Mouse (Mus musculus) midbrain, embryonic 15.5 days (tissue): ENCODE measurements around the gene Ksr1. TPM values are rescaled to one million over a fixed set of nuclear protein-coding genes. Genes with fewer than 3 reads are reported as not detected.
A peak's percentile ranks its signal among the peaks of the same experiment; 100 is the strongest.

Source experiments
- ATAC-seq: fragments of 200-750 bp; cut with Nextera tagmentation; replicated peaks from 2 replicates; pipeline ENCODE4 v1.8.0; 2017; ENCODE audit warnings: moderate TSS enrichment
- H3K27ac ChIP-seq: fragments of 300-500 bp; sonication (generic); 2 replicates; pipeline ENCODE4 v1.5.1; 2015; ENCODE audit warnings: mild to moderate bottlenecking, inconsistent platforms
- H3K27me3 ChIP-seq: fragments of 300-500 bp; sonication (generic); replicated peaks from 2 replicates; pipeline ENCODE4 v1.6.1; 2015; ENCODE audit warnings: inconsistent platforms
- H3K36me3 ChIP-seq: fragments of 300-500 bp; sonication (generic); replicated peaks from 2 replicates; pipeline ENCODE4 v1.6.1; 2015; ENCODE audit warnings: inconsistent platforms
- H3K4me1 ChIP-seq: fragments of 300-500 bp; sonication (generic); 2 replicates; pipeline ENCODE4 v1.6.1; 2015; ENCODE audit warnings: inconsistent platforms
- H3K4me2 ChIP-seq: fragments of 300-500 bp; sonication (generic); 2 replicates; pipeline ENCODE4 v1.6.1; 2015; ENCODE audit warnings: inconsistent platforms, mild to moderate bottlenecking, moderate library complexity
- H3K4me3 ChIP-seq: fragments of 300-500 bp; sonication (generic); 2 replicates; pipeline ENCODE4 v1.5.1; 2015; ENCODE audit warnings: mild to moderate bottlenecking, inconsistent platforms
- H3K9ac ChIP-seq: fragments of 300-500 bp; sonication (generic); 2 replicates; pipeline ENCODE4 v1.6.1; 2015; ENCODE audit warnings: mild to moderate bottlenecking, inconsistent platforms
- H3K9me3 ChIP-seq: fragments of 300-500 bp; sonication (generic); 2 replicates; pipeline ENCODE4 v1.6.1; 2016; ENCODE audit warnings: inconsistent platforms
- WGBS: fragments of 180-500 bp; shearing (Covaris S2); methylation state at CpG from one replicate; pipeline ENCODE4 v1.1.7; 2015; ENCODE audit warnings: mixed read lengths; 5-methylcytosine and 5-hydroxymethylcytosine counted together
- polyA plus RNA-seq: library from polyadenylated mRNA; unstranded; fragments of >200 nt; fragmentation: Nextera tagmentation; extraction: Ambion mirVana; gene quantifications from 2 replicates; pipeline ENCODE4 v1.2.1, GENCODE M21; 2015

The Ksr1 gene
- polyA plus RNA-seq, 1 experiment from 2014 or later: 5.1 TPM

DNA sequence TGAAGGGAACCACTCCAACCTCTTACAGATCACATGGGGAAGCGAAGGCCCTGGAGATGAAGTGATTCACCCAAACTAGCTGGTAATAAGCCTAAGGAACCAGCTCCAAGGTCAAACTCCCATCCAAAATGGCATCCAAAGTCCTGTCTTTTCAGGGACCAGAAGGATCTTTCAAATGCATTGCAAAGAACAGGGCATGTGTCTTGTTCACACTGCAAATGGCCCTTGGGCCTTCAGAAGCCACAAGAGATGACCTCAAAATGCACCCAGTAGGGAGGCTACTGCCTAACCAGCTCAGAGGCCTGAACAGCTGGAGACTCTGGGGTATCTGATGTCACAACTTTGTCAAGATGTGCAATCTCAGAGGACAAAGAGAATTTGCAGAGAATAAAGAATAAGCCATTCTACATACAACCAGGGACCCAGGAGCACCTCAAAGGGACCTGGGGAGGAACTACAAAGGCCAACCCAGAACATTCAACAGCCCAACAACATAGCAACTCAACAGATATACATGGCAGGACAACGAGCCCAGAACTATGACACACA is 2.1 kb downstream of the Ksr1 start:
- Histone ChIP-seq H3K4me3 (peak overlapping the region; percentile 96; the same call in 1 of the 2 replicates), H3K4me1 (peaks cover 33% of the 10 kb centered on the region), H3K27ac (no peak overlapping the region), H3K9me3 (no peaks in the 10 kb centered on the region), H3K4me2 (peak overlapping the region; percentile 73), H3K9ac (0 out of 2 replicates have a peak overlapping the region, but pooled peaks have one; percentile 8), H3K36me3 (no peaks in the 10 kb centered on the region), H3K27me3 (no peaks in the 10 kb centered on the region)
- no peak for ATAC-seq
- WGBS: 83% methylated on average over 2 of the region's 2 CpGs

DNA sequence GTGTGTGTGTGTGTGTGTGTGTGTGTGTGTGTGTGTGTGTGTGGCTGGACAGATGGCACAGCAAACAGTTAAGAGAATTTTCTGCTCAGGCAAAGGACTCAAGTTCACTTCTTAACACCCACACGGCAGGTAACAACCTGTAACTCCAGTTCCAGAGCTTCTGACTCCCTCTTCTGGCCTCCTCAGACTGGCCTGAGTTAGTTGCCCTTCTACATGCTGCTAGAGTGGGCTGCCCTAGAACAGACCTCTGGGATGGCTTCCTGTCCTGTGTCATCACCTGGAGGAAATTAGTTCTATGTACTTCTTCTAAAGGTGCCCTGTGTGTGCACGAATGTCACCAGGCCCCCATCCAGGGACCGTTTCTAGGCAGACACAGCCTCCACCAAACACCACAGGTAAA is 2.9 kb downstream of the Ksr1 start:
- no peak overlapping the region for H3K4me3 ChIP-seq
- peaks cover 33% of the 10 kb centered on the region for H3K4me1 ChIP-seq
- 87% methylated on average over 3 of the region's 3 CpGs for WGBS
- H3K9ac ChIP-seq: no peak overlapping the region
- no peaks in the 10 kb centered on the region for H3K9me3 ChIP-seq
- H3K36me3 ChIP-seq: no peaks in the 10 kb centered on the region
- no peak for ATAC-seq
- H3K27me3 ChIP-seq: no peaks in the 10 kb centered on the region
- H3K27ac ChIP-seq: no peak overlapping the region
- H3K4me2 ChIP-seq: no peak overlapping the region

DNA sequence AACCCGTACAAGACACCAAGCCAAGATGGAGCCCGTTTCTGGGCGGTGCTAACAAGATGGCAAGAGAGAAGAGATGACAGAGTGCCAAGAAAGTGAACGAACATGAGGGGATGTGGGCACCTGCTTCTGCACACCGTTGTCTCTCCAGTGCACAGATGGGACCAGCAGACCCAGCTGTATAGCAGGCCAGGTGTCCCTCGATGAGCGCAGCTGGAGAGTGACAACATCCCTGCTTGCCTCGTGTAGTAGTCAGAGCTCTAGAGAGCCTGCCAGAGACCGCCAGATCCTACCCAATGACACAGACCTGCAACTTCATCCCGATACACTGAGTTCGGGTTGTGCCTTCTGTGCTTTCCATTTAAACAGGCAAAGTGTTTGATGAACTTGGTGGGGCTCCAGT is 3.8 kb downstream of the Ksr1 start:
- no peak overlapping the region for H3K4me2 ChIP-seq
- H3K27ac ChIP-seq: no peak overlapping the region
- no peaks in the 10 kb centered on the region for H3K36me3 ChIP-seq
- H3K4me1 ChIP-seq: peaks cover 33% of the 10 kb centered on the region
- no peaks in the 10 kb centered on the region for H3K9me3 ChIP-seq
- no peak overlapping the region for H3K9ac ChIP-seq
- no peaks in the 10 kb centered on the region for H3K27me3 ChIP-seq
- no peak overlapping the region for H3K4me3 ChIP-seq
- WGBS: 91% methylated on average over 11 of the region's 11 CpGs
- ATAC-seq: no peak

DNA sequence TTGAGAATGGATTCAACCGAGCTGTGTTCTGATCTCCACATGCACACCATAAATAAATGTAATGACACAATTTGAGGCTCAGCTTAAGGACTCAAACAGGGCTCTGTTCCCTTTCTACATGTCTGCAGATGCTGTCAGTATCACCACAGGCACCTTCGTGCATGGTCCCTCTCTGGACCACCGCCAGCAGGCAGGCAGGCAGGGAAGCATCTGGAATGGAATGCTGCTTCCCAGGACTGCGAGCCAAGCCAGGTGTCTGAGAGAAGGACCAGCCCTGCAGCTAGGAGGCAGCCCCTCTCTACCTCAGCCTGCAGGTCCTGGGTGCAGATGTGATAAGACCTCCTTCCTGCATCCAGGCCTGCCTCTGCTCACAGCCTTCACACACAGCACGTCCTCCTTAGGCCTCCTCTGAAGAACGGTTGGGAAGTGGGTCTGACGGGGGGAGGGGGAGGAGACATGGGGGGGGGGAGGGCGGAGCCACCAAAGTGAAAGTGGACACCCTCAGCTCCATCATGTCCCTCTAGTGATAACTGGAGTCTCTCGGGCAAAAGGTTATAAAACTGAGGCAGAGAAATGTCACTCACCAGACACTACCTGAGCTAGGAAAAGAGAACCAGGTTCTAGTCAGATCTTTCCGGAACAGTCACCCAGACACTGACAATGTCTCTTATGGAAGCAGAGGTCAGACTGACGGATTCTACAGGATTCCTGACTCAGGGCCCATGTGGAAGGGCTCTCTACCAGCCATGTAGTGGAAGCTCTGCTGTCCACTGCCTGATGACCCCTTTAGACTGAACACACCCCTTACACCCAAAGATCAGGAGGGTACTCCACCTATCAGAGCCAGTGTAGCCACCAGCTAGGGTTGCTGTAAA is 4.7 kb downstream of the Ksr1 start:
- H3K27ac ChIP-seq: no peak overlapping the region
- no peaks in the 10 kb centered on the region for H3K9me3 ChIP-seq
- no peak overlapping the region for H3K4me2 ChIP-seq
- no peak overlapping the region for H3K4me3 ChIP-seq
- ATAC-seq: no peak
- peaks cover 33% of the 10 kb centered on the region for H3K4me1 ChIP-seq
- WGBS: 47% methylated on average over 11 of the region's 11 CpGs
- H3K36me3 ChIP-seq: no peaks in the 10 kb centered on the region
- no peak overlapping the region for H3K9ac ChIP-seq
- H3K27me3 ChIP-seq: no peaks in the 10 kb centered on the region

DNA sequence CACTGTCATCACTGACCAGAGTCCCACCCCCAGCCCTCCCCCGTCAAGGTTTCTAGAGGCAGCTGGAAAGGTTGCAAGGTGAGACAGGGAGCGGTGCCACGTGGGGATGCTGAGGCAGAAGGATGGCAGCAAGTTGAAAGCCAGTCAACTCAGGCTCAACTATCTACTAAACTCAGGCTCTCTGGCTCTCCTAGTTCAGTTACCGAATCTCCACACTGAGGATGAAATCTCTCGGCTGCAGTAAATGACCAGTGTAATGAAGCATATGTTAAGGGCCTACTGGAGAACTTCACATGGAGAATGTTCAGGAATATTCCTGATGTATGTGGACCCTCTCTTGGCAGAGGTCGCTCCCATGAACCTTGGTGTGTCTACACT is 5.7 kb downstream of the Ksr1 start:
- no peaks in the 10 kb centered on the region for H3K27me3 ChIP-seq
- WGBS: 87% methylated on average over 6 of the region's 6 CpGs
- no peak overlapping the region for H3K4me2 ChIP-seq
- no peaks in the 10 kb centered on the region for H3K9me3 ChIP-seq
- H3K4me1 ChIP-seq: peaks cover 40% of the 10 kb centered on the region
- H3K9ac ChIP-seq: no peak overlapping the region
- ATAC-seq: no peak
- H3K4me3 ChIP-seq: no peak overlapping the region
- H3K27ac ChIP-seq: no peak overlapping the region
- no peaks in the 10 kb centered on the region for H3K36me3 ChIP-seq

DNA sequence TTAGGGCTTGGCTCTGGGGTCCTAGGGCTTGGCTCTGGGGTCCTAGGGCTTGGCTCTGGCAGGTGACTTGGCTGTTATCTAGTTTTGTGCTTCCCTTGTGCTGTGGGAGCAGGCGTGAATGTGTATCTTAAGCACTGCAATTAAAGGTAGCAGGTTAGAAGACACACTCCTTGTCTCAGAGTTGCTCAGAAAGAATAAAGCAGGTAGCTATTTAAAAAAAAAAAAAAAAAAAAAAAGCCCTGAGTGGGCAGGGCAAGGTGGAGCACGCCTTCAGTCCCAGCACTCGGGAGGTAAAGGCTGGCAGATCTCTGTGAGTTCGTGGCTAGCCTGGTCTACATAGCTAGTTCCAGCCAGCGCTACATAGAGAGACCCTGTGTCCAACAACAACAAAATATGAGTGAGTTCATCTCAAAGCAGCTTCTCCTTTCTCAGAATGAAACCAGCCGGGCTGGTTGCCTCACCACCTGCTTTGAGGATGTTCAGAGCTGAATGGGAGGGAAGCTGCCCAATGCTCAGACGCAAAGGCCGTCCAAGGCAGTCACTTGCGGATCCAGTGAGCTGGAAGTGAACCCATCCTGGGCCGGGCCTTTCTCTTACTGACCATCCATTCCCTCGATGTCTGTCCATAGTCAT is 6.2 kb downstream of the Ksr1 start:
- Histone ChIP-seq H3K4me3 (no peak overlapping the region), H3K36me3 (no peaks in the 10 kb centered on the region), H3K9me3 (no peaks in the 10 kb centered on the region), H3K27ac (no peak overlapping the region), H3K9ac (no peak overlapping the region), H3K4me2 (no peak overlapping the region), H3K27me3 (no peaks in the 10 kb centered on the region), H3K4me1 (peaks cover 36% of the 10 kb centered on the region)
- ATAC-seq: no peak
- 92% methylated on average over 11 of the region's 11 CpGs for WGBS

DNA sequence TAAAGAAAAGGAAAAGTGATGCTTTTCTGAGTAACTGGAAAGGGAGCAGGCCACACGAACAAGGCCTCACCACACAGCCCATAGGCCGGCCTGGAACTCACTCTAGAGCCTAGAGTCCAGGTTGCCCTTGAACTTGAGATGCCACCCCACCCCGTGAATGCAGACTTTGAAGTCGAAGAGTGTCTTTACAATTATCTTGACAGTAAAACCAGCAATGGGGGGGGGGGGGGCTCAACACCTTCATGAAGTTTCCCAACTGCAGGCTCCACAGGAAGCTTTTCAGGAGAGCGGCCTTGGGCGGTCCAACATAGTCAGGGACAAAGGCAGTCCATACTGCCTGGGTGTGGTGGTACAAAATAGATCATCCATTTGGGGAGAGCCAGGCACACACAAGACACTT is 7.6 kb downstream of the Ksr1 start:
- no peak overlapping the region for H3K9ac ChIP-seq
- H3K4me1 ChIP-seq: peaks cover 23% of the 10 kb centered on the region
- 92% methylated on average over 6 of the region's 6 CpGs for WGBS
- no peak for ATAC-seq
- H3K36me3 ChIP-seq: no peaks in the 10 kb centered on the region
- no peaks in the 10 kb centered on the region for H3K27me3 ChIP-seq
- no peaks in the 10 kb centered on the region for H3K9me3 ChIP-seq
- no peak overlapping the region for H3K4me2 ChIP-seq
- no peak overlapping the region for H3K27ac ChIP-seq
- H3K4me3 ChIP-seq: no peak overlapping the region

DNA sequence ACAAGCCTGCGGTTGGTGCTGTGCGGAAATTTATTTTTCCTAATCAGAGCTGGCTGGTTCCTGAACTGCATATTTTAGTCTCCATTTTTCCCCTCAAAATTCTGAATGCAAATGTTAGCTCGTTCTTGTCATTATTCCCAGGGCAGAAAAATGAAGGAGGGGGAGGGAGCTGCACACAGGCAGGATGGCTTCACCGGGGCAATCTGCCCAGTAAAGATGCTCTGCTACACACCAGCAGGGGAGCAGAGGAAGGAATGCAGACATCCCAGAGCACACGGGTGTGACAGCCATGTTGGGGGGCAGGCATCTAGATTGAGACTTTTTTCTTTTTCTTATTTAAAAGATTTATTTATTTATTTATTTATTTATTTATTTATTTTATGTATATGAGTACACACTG is 9.0 kb downstream of the Ksr1 start:
- Histone ChIP-seq H3K27me3 (no peaks in the 10 kb centered on the region), H3K4me3 (no peak overlapping the region), H3K36me3 (no peaks in the 10 kb centered on the region), H3K4me2 (no peak overlapping the region), H3K9ac (no peak overlapping the region), H3K27ac (no peak overlapping the region), H3K9me3 (no peaks in the 10 kb centered on the region), H3K4me1 (peaks cover 14% of the 10 kb centered on the region)
- no peak for ATAC-seq
- WGBS: 74% methylated on average over 5 of the region's 5 CpGs

DNA sequence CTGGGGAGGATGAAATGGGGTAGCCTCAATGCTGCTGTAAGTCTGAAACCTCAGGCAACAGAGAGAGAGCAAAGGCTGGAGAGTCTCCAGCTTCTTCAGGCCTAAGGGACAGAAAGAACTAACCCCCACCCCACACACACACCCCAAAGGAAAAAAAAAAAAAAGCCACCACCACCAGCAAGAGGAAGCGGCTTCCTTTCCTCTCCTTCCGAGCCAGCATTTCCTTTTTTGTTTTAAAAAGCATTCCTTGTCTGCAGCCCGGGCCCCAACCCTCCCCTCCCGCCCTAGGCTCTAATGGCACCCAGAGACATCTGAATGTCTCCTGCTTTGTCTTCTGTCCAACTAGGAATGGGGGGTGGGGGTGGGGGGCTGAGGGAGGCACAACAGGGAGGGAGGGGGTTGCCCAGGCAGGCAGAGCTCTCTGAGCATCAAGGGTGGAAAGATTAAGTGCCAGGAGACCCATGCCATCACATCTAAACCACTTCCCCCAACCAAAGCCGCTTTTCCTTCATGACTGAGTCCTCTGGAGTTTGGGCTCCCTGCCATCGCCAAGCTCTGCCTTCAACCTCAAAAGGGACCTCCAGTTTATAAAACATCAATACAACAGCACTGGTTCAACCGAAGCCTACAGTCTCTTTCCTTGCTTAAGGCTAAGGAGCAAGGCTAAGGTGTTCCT is 10.4 kb downstream of the Ksr1 start:
- Histone ChIP-seq H3K4me2 (no peak overlapping the region), H3K9me3 (no peaks in the 10 kb centered on the region), H3K27me3 (no peaks in the 10 kb centered on the region), H3K36me3 (no peaks in the 10 kb centered on the region), H3K4me1 (peaks cover 9% of the 10 kb centered on the region), H3K27ac (no peak overlapping the region), H3K4me3 (no peak overlapping the region), H3K9ac (no peak overlapping the region)
- WGBS: 44% methylated on average over 7 of the region's 7 CpGs
- no peak for ATAC-seq

DNA sequence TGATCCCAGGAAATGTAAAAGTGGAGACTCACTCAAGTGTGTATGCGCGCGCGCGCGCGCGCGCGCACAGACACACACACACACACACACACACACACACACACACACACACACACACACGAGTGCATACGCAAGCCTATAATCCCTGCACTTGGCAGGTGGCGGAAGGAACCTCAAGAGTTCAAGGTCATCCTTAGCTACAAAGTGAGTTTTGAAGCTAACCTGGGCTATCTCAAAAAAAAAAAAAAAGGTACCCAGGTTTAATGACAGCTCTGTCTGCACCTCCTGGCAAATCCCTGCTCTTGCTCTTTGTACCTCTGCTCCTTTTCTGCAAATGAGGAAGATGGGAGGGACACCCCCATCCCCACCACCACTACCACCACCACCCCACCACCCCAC is 11.1 kb downstream of the Ksr1 start:
- Histone ChIP-seq H3K4me3 (no peak overlapping the region), H3K27me3 (no peaks in the 10 kb centered on the region), H3K4me1 (peaks cover 9% of the 10 kb centered on the region), H3K9me3 (no peaks in the 10 kb centered on the region), H3K4me2 (no peak overlapping the region), H3K36me3 (no peaks in the 10 kb centered on the region), H3K27ac (no peak overlapping the region), H3K9ac (no peak overlapping the region)
- no peak for ATAC-seq
- WGBS: 95% methylated on average over 13 of the region's 13 CpGs

DNA sequence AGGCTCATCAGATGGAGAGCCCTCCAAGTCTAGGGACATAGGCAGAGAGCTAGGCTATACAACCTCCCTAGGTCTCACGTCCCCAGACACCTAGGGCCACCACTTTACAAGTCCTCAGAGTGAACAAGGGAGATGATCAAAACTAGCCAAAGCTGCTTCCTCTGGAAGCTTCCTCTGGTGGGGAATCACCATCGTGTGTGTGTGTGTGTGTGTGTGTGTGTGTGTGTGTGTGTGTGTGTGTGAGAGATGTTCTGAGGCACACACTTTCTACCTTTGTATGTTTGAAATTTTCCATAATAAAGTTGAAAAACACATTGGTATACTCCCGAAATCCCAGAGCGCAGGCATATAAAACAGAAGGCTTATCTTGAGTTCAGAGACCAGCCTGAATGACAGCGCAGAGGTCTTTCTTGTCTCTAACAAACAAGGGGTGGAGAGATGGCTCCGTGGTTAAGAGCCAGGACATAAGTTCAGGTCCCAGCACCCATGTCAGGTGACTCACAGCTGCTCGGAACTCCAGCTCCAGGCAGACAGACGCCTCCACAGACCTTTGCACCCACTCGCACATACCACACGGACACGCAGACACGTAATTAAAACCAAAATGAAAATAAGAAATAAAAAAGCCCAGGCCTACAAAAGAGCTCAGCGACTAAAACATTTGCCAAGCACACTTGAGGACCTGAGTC is 11.6 kb downstream of the Ksr1 start:
- Histone ChIP-seq H3K4me2 (no peak overlapping the region), H3K27me3 (no peaks in the 10 kb centered on the region), H3K9me3 (no peaks in the 10 kb centered on the region), H3K4me3 (no peak overlapping the region), H3K9ac (no peak overlapping the region), H3K4me1 (peaks cover 9% of the 10 kb centered on the region), H3K36me3 (no peaks in the 10 kb centered on the region), H3K27ac (no peak overlapping the region)
- ATAC-seq: no peak
- 90% methylated on average over 13 of the region's 13 CpGs for WGBS

DNA sequence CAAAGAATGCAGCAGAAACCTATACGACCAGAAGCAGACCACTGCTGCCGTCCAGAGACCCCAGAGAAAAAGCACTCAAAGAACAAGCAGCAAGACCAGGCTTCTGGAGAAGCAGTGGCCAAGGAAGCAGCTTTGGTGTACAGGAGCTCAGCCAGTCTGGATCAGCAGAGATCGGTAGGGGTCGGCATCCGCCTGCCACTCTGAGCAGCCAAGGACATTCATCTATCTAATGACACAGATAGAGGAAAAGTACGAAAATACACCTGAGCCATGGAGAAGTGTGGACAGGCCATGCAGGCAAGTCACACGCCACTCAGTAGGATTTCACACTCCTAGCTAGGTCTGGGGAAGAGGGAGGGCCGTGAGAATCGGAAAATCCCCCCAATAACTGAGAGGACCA is 12.2 kb downstream of the Ksr1 start:
- ATAC-seq: no peak
- no peak overlapping the region for H3K27ac ChIP-seq
- WGBS: 89% methylated on average over 9 of the region's 9 CpGs
- H3K4me1 ChIP-seq: peaks cover 9% of the 10 kb centered on the region
- H3K27me3 ChIP-seq: no peaks in the 10 kb centered on the region
- no peak overlapping the region for H3K4me3 ChIP-seq
- H3K9ac ChIP-seq: no peak overlapping the region
- H3K36me3 ChIP-seq: no peaks in the 10 kb centered on the region
- H3K9me3 ChIP-seq: no peaks in the 10 kb centered on the region
- no peak overlapping the region for H3K4me2 ChIP-seq
